Mouse (Mus musculus): ENCODE results near the gene Tle2.

DNA sequence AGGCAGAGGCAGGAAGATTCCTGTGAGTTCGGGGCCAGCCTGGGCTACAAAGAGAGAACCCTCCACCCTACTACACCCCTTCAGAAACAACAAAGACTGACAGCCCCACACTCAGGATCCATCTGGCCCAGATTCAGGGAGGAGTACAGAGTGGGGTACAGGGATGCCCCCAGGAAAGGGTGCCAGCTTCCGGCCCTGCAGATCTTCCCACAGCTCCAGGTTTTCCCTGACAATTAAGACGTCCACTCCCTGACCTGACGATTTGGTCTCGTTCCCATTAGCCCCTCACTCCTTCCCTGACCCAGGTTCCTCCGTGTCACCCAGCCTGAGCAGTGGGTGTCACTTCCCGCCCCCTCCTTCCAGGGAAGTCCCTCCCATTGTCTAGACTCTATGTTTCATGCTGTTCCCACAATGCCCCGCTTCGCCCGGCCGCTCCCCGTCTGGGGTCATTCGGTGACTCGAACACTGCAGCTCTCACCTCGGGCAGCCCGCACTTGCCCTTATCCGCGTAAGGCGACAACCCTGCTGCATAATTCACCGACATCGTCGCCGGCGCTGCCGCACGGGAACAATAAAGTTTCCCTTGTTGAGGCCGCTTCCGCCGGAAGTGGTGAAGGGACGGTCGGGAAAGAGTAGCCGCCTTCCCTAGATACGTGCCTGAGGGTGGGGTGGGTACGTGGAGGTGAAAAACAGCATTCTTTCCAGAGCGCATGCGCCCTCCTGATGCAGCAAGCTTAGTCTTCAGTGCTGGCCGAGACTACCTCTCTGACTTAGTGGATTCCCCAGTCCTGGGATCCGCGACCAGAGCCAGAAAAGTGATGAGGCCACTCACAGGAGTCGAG is 52.9 kb downstream of the Tle2 start, which contains the start of gene Sirt6:
- TF ChIP-seq POLR2A (IDR thresholded peaks at IDR 0.05; ENCODE audit: control insufficient read depth, extremely low read depth, insufficient read depth, low read length, poor library complexity) (peak; percentile 84), CTCF (IDR thresholded peaks at IDR 0.05; ENCODE audit: borderline replicate concordance, control insufficient read depth, extremely low read depth, insufficient read depth, low read length, poor library complexity) (no peak)
